ENCODE assay signal across 9 mouse cellular contexts in the genomic region with DNA sequence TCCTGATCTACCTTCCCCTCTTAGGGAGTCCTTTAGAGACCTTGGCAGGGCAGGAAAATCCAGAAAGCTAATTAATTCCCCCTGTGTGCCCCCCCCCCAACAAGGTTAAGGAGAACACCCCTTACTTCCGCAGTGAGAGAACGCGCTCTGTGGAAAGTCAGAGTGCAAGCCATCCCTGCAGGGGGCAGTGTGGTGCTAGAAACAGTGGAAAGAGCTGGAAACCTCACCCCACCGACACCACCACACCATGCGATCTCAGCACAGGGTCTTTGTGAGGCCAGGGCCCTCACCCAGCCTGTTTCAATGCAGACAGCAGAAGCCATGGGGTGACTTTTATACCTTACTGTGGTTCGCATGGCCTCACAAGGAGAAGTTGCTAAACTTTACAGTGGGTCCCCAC. TPM values are rescaled to one million over a fixed set of nuclear protein-coding genes. Genes with fewer than 3 reads are reported as not detected.
DNase-seq lines count a peak whose midpoint lies in the region; ATAC-seq and TF ChIP-seq lines count a peak whose summit lies in the region.
"Had no signal": no experiment of that assay in that cellular context is flagged by ENCODE, and none has a peak within 500 bp of the region (broad histone marks: within the 10 kb centered on the region; RNA-seq: fewer than 3 reads in every experiment).

No protein-coding gene starts in this region.

- intact Hi-C loops in gastrocnemius, adult 2 months (cut with DNase I) = loop anchor here (1.0 to 5.0 kb wide), 2 partner anchors 87 to 229 kb away; no protein-coding TSS in a partner anchor
- intact Hi-C loops in left cerebral cortex, postnatal 10 days (cut with DNase I) = loop anchor here (5.0 kb wide), 3 partner anchors 84 to 229 kb away; no protein-coding TSS in a partner anchor

- H3K4me1 ChIP-seq in intestine, embryonic 14.5 days (replicated peaks; ENCODE audit: control insufficient read depth, insufficient read depth, low read length) = peaks cover 7% of the 10 kb centered on the region; the same call in 1 of the 2 replicates
- H3K4me1 ChIP-seq in midbrain, embryonic 10.5 days = peaks cover 25% of the 10 kb centered on the region

- no peak overlapping the region for H3K4me3 ChIP-seq in gastrocnemius, adult 2 months
- no peak overlapping the region for H3K4me3 ChIP-seq in intestine, embryonic 14.5 days (ENCODE audit: low read depth, low read length)
- H3K4me3 ChIP-seq in midbrain, embryonic 10.5 days = no peak overlapping the region
- H3K4me3 ChIP-seq: heart, embryonic 13.5 days had no signal

- no peak overlapping the region for H3K9ac ChIP-seq in intestine, embryonic 14.5 days (ENCODE audit: low read length)
- H3K9ac ChIP-seq: heart, embryonic 13.5 days had no signal

- H3K9me3 ChIP-seq in intestine, embryonic 14.5 days (ENCODE audit: control insufficient read depth, low read length) = no peaks in the 10 kb centered on the region
- no peaks in the 10 kb centered on the region for H3K9me3 ChIP-seq in midbrain, embryonic 10.5 days (replicated peaks)
- H3K9me3 ChIP-seq: heart, embryonic 13.5 days had no signal

- no peaks in the 10 kb centered on the region for H3K36me3 ChIP-seq in intestine, embryonic 14.5 days (ENCODE audit: control insufficient read depth, insufficient read depth, low read length)
- H3K36me3 ChIP-seq in midbrain, embryonic 10.5 days = no peaks in the 10 kb centered on the region
- H3K36me3 ChIP-seq: heart, embryonic 13.5 days had no signal

- peak; percentile 57 for ATAC-seq in intestine, embryonic 14.5 days (replicated peaks; ENCODE audit: low FRiP score, low TSS enrichment, low read depth)
- no peak for ATAC-seq in erythroid progenitor cell, adult 5-6 weeks (replicated peaks; ENCODE audit: low FRiP score, poor library complexity, severe bottlenecking)

- no peaks in the 10 kb centered on the region for H3K27me3 ChIP-seq in intestine, embryonic 14.5 days (replicated peaks; ENCODE audit: control insufficient read depth, insufficient read depth, low read length)
- H3K27me3 ChIP-seq in midbrain, embryonic 10.5 days (ENCODE audit: low read depth, poor library complexity, severe bottlenecking) = peaks cover 8% of the 10 kb centered on the region; the same call in 1 of the 2 replicates

- peak; percentile 72 for DNase-seq in ZHBTc4 (ENCODE audit: low read depth, low spot score)
- peak; percentile 90 to 94 for DNase-seq in cerebellum, postnatal 14 days
- DNase-seq in gastrocnemius, adult 2 months = peak; percentile 83
- DNase-seq in intestine, embryonic 14.5 days (ENCODE audit: low spot score) = peak; percentile 94
- peak; percentile 74 to 86 for DNase-seq in left cerebral cortex, postnatal 10 days (ENCODE audit: extremely low spot score in 1 of 2, low spot score in 2 of 2)
- peak; percentile 80 for DNase-seq in midbrain, embryonic 10.5 days (ENCODE audit: low spot score)
- DNase-seq in right cerebral cortex, postnatal 4 days = peak; percentile 93

- H3K27ac ChIP-seq in gastrocnemius, adult 2 months = no peak overlapping the region
- no peak overlapping the region for H3K27ac ChIP-seq in intestine, embryonic 14.5 days (ENCODE audit: low read depth)
- H3K27ac ChIP-seq in midbrain, embryonic 10.5 days (replicated peaks) = peak overlapping the region; percentile 73
- H3K27ac ChIP-seq: heart, embryonic 13.5 days had no signal

- 21% methylated on average over 6 of the region's 6 CpGs for WGBS in intestine, embryonic 14.5 days
- WGBS in midbrain, embryonic 10.5 days = 10% methylated on average over 6 of the region's 6 CpGs

- TF ChIP-seq CTCF in gastrocnemius, adult 2 months (IDR thresholded peaks at IDR 0.05) = peak; percentile 80

- H3K4me2 ChIP-seq in intestine, embryonic 14.5 days (ENCODE audit: low read length) = no peak overlapping the region
- H3K4me2 ChIP-seq: heart, embryonic 13.5 days had no signal

RNA-seq across cellular contexts. Expression of a gene that starts 44.2 kb away (rescaled TPM):
- under 1 TPM; 0.22 to 0.26 TPM for total RNA-seq in gastrocnemius, adult 2 months (2021)
- polyA plus RNA-seq in intestine, embryonic 14.5 days (2014; fragmentation: Nextera tagmentation; extraction: Ambion mirVana) = 2.2 and 2.5 TPM in 2 replicates
- total RNA-seq in left cerebral cortex, postnatal 10 days (2021) = 100 to 1,000 TPM; 156 to 157 TPM
- 2.2 and 3.4 TPM in 2 replicates for polyA plus RNA-seq in midbrain, embryonic 10.5 days (2016; fragmentation: Nextera tagmentation; extraction: Ambion mirVana)
- total RNA-seq in erythroid progenitor cell, adult 5-6 weeks (2015; ENCODE audit: low replicate concordance) = not detected in 2 replicates
- not detected in 2 replicates for total RNA-seq in erythroid progenitor cell, adult 5-6 weeks (2017; ENCODE audit: low replicate concordance)

Comparison
In these comparisons a context has a peak if more than half of its experiments do, and no peak if none do; other contexts are left out.
1. RNA of a gene that starts 44.2 kb away (total RNA-seq): 156 to 157 TPM in left cerebral cortex, postnatal 10 days; 0.22 to 0.26 TPM in gastrocnemius, adult 2 months and not detected in erythroid progenitor cell, adult 5-6 weeks; every median in the first group is over 100 times any median in the second.
2. Peak in every context shown above with its lines, with median percentiles within 50 percentile points of each other: DNase-seq.